Mouse (Mus musculus): ENCODE results near the gene Gm42674.

Gene Gm42674

DNA sequence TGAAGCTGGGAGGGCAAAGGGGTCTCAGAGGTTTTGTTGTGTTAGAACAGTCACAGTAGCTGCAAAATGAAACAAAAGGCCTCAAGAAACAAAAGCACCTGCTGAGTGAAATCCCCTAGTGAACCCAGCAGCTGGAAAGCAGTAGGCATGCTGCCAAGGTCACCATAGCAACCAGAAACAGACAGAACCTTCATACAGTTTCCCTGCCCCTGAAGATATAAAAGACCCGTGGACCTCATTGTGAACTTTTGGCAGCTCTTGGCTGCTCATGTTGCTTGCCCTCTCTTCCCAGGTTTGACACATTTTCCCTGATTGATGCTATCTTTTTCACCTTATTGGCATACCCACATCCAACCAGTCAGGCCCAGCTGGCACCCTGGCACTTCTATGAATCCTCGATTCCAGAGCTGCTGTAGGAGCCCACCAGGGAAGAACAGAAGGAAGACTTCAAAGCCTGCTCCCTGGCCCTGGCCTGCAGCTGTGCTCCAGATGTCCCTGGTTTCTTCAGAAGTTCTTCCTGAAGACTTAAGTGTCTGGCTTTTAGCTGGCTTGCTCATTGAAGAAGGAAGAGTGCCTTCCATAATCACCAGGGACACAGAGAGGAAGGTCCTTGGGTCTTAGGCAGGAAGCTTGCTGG is 21.8 kb downstream of the Gm42674 start:
- DNase-seq (ENCODE audit: low read depth, low spot score), result peak; percentile 72

DNA sequence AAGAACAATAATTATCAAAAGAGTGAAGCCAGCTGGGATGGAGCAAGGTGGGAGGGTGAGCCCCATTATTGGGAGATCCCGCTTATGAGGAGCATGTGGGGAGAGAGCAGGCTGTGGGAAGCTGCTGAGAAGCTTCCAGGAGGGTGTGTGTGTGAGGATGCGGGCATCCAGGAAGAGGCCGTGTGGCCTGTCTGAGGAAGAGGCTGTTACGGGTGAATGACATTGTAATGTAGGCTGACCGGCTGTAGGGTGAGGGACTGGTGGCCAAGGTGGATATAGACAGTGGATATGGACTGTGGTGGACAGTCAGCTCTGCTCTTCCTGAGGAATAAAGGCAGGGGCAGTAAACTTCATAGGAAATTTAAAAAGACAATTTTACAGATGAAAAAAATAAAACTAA is 23.8 kb downstream of the Gm42674 start:
- no peak for DNase-seq (ENCODE audit: low read depth, low spot score)

DNA sequence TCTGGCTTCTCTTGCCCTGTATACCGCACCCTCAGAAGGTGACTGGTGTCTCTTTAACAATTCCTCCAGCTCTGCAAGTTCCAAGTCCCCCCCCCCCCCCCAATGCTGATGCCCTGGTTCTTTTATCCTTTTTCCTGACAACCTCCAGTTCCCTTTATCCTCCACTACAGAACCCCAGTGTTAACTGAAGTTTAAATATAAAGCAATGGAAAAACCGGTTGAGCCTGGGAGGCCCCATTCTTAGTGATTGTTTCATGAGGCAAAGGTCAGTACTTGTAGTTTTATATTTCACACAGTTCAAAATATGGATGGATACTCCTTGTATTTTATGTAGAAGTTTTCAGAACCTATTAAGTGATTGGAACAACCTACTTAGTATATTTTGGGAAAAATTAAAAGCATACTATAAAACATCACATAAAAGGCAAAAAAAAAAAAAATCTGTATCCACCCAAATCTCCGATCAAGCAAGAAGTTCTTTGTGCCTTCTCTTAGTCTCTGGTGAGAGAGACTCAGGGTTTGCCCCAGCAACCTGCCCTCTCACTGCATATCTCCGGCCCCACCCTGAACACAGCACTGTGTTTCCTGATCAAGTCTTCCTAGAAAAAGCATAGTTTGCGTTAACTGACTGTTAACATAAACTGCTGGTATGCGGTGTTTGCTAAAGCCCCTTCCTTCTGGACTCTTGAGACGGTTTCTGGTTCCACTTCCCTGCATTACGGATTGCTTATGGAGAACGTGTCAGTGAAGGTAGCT is 24.7 kb downstream of the Gm42674 start:
- DNase-seq (ENCODE audit: low read depth, low spot score), result no peak

DNA sequence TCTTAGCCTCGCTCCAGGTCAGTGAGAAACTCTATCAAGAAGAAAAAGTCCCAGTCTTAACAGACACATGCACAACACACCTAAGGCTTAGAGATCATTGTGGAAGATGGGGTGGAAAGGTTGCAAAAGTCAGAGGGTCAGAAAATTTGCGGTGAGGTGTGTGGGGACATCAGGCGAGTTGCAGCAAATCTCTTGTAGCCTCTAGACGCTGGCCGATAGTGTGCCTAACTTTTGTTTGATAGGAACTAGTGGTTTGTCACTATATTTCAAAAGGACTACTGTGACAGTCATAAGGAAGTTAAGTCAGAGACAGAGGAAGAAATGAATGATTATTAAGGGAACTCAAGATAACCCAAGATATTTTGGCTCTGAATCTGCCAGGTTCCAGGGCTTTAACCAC is 25.7 kb downstream of the Gm42674 start:
- no peak for DNase-seq (ENCODE audit: low read depth, low spot score)

DNA sequence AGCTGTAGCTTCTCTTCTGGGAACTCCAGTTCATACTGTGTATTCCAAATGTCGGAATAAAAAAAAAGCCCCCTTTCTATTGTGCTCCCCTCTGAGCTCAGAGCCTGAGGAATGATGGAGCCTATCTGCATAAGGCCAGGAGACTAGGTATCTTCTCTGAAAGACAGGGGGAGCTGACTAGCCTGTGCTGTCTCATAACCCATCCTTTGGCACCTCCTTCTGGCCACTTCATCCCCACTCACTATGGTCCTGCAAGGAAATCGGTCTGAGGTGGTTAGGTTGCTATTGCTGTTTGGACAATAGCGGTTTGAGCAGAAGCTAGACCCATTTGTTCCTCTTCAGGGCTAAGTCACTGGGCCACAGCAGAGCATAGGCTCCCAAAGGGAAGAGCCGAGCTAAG is 26.1 kb downstream of the Gm42674 start:
- DNase-seq (ENCODE audit: low read depth, low spot score), result no peak

DNA sequence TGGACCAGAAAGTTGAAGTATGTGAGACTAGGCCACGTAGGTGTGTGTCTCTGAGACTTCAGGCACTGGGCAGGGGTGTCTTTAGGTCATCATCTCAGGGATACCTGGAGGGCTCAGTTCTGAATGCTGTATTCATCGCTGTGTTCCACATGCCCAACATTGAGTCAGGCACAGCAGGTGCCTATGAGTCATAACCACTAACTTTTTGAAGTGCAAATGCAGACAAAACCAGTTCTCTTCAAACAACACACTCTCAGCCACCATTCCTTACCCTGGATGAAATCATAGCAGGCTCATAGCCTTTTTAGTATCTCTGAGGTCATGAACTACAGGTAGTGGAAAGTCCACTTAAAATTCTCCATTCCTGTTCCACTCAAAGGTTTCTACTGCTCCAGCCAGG is 27.6 kb downstream of the Gm42674 start:
- DNase-seq (ENCODE audit: low read depth, low spot score), result no peak

DNA sequence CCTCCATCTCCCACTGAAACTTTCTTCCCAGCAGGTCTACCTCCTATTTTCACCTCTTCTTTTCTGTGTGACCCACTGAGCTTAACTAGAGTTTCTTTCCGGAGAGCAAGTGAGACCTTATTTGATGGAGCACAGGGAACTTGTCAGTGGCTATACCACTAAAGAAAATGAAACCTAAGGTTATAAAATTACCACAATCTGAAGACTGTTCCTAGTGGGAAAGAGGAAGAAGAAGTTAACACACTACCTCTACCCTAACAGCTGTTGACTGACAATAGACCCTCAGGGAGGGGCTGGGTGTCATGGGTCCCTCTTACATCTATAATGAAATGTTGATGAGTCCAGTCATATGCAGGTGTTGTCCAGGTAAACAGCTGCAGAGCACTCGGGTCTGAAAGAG is 30.3 kb downstream of the Gm42674 start:
- DNase-seq (ENCODE audit: low read depth, low spot score), result no peak

DNA sequence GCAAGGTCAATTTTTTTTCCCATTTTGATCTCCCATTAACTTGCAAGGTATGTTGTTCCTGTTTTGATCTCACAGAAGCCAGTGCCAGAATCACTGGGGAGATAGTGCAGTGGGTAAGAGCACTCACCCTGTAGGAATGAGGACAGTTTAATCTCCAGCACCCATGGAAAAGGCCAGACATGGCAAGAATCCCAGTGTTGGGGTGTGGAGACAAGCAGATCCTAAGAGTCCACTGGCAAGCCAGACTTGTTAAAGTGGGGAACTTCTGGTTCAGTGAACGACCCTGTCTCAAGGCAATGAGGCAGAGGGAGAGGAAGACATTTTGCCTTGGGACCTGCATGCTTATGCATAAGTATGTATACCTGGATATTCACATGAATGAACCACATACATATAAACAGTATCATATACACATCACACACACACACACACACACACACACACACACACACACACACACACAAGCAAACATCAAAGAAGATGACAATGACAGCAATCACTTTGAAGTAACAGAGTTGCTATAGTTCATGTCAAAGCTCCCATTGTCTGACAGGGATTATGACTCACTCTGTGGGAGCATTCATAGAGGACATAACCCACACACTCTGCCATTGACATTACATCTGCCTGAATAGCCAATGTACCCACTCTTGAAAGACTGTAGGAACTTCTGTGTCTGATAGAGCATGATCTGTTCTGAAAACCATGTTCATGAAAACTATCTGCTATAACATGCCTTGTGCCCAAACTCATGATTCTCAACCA is 37.0 kb downstream of the Gm42674 start:
- no peak for DNase-seq (ENCODE audit: low read depth, low spot score)

DNA sequence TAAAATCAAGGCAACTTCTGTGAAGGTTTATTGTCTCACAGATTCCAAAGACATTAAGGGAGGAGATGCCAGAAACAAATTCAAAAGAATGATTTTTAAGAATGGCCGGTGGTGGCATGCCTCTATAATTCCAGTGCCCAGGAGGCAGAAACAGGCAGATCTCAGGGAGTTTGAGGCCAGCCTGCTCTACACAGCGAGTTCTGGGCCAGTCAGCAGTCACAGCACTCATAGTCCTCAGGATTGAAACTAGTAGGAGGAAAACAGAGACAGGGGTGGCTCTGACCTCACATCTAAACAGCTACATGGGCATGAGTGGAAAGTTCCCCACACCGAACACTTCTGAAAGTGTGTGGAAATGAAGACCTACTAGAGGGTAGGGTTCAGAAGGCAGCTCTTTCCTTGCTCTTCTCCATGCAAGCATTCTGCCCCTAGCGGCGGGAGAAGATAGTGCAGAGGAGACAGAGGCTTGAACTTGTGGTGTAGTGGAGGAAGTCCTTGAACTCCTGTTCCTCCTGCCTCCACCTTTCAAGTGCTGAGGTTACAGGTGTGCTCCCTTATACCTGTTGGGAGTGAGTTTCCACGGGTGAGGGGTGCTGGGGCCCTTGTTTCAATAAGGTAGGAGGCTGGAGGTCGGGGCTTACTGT is 37.9 kb downstream of the Gm42674 start:
- DNase-seq (ENCODE audit: low read depth, low spot score), result no peak

DNA sequence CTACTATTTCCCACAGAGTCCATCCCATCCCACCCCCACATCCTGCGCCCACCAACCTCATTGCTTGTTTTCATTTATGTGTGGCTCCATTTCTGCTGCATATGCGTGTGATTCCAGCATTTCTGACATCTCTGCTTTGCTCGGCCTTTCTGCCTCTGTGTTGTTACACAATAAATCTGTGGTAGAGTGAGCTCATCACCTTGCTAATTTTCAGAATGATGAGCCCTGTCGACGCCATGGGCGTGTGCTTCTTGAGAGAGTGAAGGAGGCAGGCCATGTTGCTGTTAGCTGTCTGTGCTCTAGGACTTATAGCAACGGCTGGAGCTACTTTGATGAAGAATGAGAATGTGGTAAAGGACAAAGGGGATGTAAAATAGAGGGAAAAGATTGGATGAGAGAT is 39.3 kb downstream of the Gm42674 start:
- no peak for DNase-seq (ENCODE audit: low read depth, low spot score)

DNA sequence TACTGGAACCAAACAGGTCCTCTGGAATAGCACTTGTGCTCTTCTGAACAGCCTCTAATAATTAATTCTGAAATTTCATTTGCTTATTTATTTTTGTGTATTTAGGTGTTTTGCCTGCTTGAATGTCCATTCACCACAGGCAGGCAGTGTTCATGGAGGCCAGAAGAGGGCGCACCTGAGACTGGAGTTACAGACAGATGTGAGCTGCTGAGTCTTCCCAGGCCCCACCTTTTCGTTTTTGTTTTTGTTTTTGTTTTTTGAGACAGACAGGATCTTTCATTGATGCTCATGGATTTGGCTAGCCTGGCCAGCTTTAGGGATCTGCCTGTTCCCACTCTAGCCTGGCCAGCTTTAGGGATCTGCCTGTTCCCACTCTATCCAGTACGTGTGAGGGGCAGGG is 42.5 kb downstream of the Gm42674 start:
- DNase-seq (ENCODE audit: low read depth, low spot score), result no peak

DNA sequence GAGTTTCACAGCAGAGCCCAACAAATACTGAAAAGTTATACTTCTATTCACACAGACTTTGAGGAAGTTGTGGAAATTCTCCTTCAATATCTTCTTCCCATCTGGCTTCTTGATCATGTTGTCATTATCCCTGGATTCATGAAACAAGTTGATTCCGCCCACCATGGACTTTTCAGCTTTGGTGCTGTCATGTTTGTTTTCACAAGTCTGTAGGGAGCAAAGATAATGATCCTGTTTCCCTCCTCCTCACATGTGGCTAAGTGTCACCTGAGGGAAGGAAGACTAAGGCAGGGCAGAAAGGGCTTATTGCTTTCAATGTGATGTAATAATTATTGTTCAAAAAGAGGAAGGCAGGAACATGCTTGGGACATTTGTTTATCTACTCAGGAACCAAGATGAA is 45.6 kb downstream of the Gm42674 start:
- no peak for DNase-seq (ENCODE audit: low read depth, low spot score)

DNA sequence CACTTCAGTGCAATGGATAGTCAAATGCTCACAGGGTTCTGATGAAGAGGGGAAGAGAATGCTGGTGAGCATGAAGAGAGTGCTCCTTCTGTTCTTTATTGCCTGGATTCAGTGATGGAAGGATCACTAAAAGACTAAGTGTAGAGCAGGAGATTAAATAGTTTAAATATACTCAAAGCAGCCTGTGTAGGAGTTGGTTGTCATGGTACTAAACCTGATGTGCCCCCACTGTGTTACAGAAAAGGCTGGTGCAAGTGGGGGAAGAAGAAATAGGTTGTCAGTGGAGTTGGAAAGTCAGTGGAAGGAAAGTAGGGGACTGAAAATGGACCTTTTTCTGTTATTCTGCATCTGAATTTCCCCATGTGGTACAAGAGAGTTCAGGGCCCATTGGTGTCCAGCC is 47.3 kb downstream of the Gm42674 start:
- no peak for DNase-seq (ENCODE audit: low read depth, low spot score)

DNA sequence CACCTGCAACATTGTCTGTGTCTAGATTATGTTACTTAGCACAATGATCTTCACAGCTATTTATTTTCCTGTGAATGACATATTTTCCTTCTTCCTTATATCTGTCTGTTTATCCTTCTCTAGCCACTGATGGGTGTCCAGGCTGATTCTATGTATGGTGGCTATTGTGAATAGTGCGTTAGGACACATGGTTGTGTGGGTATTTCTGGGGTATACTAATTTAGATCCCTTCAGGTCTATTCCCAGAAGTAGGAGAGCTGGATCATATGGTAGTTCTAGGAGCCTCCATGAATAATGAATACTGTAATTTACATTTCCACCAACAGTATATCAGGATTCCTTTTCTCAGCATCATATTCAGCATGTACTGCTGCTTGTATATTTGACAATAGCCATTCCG is 48.1 kb downstream of the Gm42674 start:
- DNase-seq (ENCODE audit: low read depth, low spot score), result no peak

DNA sequence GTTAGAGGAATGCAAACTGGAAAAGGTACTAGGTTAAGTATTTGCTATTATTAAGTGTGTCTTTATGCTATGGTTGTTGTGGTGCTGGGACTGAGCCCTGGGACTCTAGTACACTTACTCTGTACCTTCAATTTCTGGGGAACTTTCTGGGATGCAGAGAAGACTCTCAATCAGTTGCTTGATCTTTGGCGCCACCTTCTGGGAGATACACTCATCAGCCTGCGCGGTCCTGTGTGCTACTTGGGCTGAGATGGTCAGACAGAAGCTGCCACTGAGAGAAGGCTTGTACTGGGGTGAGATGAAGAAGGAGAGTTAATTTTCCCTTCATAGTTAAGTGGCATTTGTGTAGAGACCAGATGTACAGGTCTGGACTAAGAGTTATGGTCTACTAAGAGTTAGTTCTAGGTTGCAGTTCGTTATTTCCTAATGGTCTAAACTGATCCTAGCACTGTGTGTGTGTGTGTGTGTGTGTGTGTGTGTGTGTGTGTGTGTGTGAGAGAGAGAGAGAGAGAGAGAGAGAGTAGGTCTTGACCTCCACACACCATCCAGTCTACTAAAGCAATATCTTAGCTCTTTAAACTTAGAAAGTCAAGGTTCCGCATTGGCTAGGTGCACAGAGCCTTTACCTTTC is 51.3 kb downstream of the Gm42674 start:
- peak; percentile 76 for DNase-seq (ENCODE audit: low read depth, low spot score)

DNA sequence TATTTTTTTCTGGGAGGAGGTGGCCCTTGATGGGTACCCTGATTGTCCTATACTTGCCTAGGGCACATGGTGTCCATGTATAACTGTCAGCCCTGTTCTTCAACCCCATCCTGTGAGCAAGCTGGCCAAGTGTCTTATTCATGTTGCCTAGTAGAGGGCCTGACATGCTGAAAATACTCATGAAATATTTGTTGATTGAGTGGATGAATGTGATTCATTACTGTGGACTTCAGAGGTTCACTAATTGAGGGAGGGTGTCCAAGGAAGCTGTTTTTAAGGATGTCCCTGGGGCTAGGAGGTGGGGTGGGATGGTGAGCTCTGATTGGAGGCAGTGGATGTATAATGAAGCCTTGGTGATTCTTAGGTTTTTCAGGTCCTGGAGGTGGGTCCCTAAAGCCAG is 52.0 kb downstream of the Gm42674 start, which contains the start of gene S100a7a:
TSS of gene S100a7a (plus strand) at position 301 of the 400 bp plus-strand sequence.
- no peak for DNase-seq (ENCODE audit: low read depth, low spot score)
